Mouse (Mus musculus) bone marrow, adult 2 months (tissue): ENCODE results near the gene Igsf21. TPM values are rescaled to one million over a fixed set of nuclear protein-coding genes. Genes with fewer than 3 reads are reported as not detected.

Experiments used
- H3K27ac ChIP-seq: fragments of 200-500 bp; 2 replicates; pipeline ENCODE4 v1.5.1; 2012; ENCODE audit warnings: low read depth, mild to moderate bottlenecking, control low read depth, inconsistent platforms, low read length; ENCODE audit not compliant: control insufficient read depth, poor library complexity, insufficient read depth
- H3K4me1 ChIP-seq: fragments of 200-500 bp; 2 replicates; pipeline ENCODE4 v1.6.1; 2011; ENCODE audit warnings: low read length; ENCODE audit not compliant: control insufficient read depth, insufficient read depth
- H3K4me3 ChIP-seq: fragments of 200-500 bp; replicated peaks from 2 replicates; pipeline ENCODE3; 2011; ENCODE audit warnings: mild to moderate bottlenecking, low read depth, low read length, control low read depth; ENCODE audit not compliant: control insufficient read depth
- CTCF ChIP-seq: fragments of 200-500 bp; IDR thresholded peaks from 2 replicates; pipeline ENCODE4 v1.5.1; 2011; ENCODE audit warnings: low read length, control low read depth; ENCODE audit not compliant: control insufficient read depth, insufficient read depth
- POLR2A ChIP-seq: fragments of 200-500 bp; IDR thresholded peaks from 2 replicates; pipeline ENCODE4 v1.6.1; 2011; ENCODE audit warnings: low read depth, mild to moderate bottlenecking, control low read depth, low read length, borderline replicate concordance; ENCODE audit not compliant: control insufficient read depth
- WGBS: fragments of 180-500 bp; shearing (Covaris S2); methylation state at CpG from one replicate; pipeline ENCODE4 v1.1.7; 2018; 5-methylcytosine and 5-hydroxymethylcytosine counted together
- polyA plus RNA-seq: library from polyadenylated mRNA; stranded (reverse); fragments of >200 nt; gene quantifications from 2 replicates; pipeline ENCODE4 v1.2.4, GENCODE M21; 2011; ENCODE audit warnings: low replicate concordance; ENCODE audit not compliant: missing spikeins, insufficient read depth, insufficient read length

Igsf21 gene
- polyA plus RNA-seq, 1 experiment: not detected

- Histone ChIP-seq H3K4me3 (no peak overlapping the region), H3K4me1 (no peaks in the 10 kb centered on the region), H3K27ac (no peak overlapping the region)
- 46% methylated on average over 2 of the region's 2 CpGs for WGBS
- TF ChIP-seq CTCF (no peak), POLR2A (no peak)
Measured at GRCm38 (mm10) chr4:140094835-140095234, 151.7 kb downstream of the Igsf21 start.

DNA sequence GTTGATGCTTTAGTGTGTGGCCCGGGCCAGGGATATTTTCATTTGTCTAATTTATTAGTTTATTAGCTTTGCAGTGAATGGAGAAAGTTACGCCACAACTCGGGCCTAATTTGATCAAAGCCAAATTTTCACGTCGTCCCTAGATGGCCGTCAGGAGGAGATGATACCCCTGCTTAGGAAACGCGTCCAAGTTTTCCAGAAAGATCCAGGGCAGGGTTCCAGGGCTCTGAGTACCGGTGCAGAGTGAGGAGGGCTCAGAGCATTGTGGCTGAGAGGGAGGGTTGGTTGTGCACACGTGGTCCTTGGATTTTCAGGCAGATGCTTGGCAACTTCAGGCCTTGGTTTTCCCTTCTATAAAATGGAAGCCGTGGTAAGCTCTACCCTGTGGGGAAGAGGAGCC, 154.2 kb downstream of the Igsf21 start:
- no peak overlapping the region; the same call in 1 of the 2 replicates for H3K27ac ChIP-seq
- no peak for TF ChIP-seq CTCF
- no peak for TF ChIP-seq POLR2A
- H3K4me3 ChIP-seq: no peak overlapping the region
- no peaks in the 10 kb centered on the region for H3K4me1 ChIP-seq
- 77% methylated on average over 11 of the region's 11 CpGs for WGBS

GRCm38 (mm10) chr4:140091693-140092092, 154.9 kb downstream of the Igsf21 start:
- Histone ChIP-seq H3K4me3 (no peak overlapping the region), H3K27ac (no peak overlapping the region), H3K4me1 (no peaks in the 10 kb centered on the region)
- TF ChIP-seq POLR2A (no peak), CTCF (no peak)
- WGBS: 71% methylated on average over 3 of the region's 3 CpGs

GRCm38 (mm10) chr4:140089676-140090075, 156.9 kb downstream of the Igsf21 start:
- no peak overlapping the region for H3K27ac ChIP-seq
- no peak for TF ChIP-seq POLR2A
- TF ChIP-seq CTCF: no peak
- no peak overlapping the region for H3K4me3 ChIP-seq
- no peaks in the 10 kb centered on the region for H3K4me1 ChIP-seq
- 80% methylated on average over 4 of the region's 4 CpGs for WGBS

- no peak for TF ChIP-seq POLR2A
- no peak; the same call in 1 of the 2 replicates for TF ChIP-seq CTCF
- WGBS: 66% methylated on average over 12 of the region's 12 CpGs
- no peaks in the 10 kb centered on the region for H3K4me1 ChIP-seq
- H3K4me3 ChIP-seq: no peak overlapping the region
- no peak overlapping the region for H3K27ac ChIP-seq
Measured at GRCm38 (mm10) chr4:140088711-140089440, 157.7 kb downstream of the Igsf21 start.

GRCm38 (mm10) chr4:140086192-140086591, 160.4 kb downstream of the Igsf21 start:
- Histone ChIP-seq H3K4me3 (no peak overlapping the region), H3K4me1 (no peaks in the 10 kb centered on the region), H3K27ac (no peak overlapping the region)
- TF ChIP-seq CTCF (no peak), POLR2A (no peak)
- WGBS: 56% methylated on average over 7 of the region's 7 CpGs

GRCm38 (mm10) chr4:140084521-140085011, 162.0 kb downstream of the Igsf21 start:
- 70% methylated on average over 11 of the region's 11 CpGs for WGBS
- Histone ChIP-seq H3K27ac (no peak overlapping the region), H3K4me1 (no peaks in the 10 kb centered on the region), H3K4me3 (no peak overlapping the region)
- TF ChIP-seq POLR2A: no peak
- TF ChIP-seq CTCF: no peak

- Histone ChIP-seq H3K27ac (no peak overlapping the region), H3K4me1 (no peaks in the 10 kb centered on the region), H3K4me3 (no peak overlapping the region)
- TF ChIP-seq CTCF: no peak
- no peak for TF ChIP-seq POLR2A
- WGBS: 80% methylated on average over 5 of the region's 5 CpGs
Measured at GRCm38 (mm10) chr4:140084064-140084463, 162.5 kb downstream of the Igsf21 start.

DNA sequence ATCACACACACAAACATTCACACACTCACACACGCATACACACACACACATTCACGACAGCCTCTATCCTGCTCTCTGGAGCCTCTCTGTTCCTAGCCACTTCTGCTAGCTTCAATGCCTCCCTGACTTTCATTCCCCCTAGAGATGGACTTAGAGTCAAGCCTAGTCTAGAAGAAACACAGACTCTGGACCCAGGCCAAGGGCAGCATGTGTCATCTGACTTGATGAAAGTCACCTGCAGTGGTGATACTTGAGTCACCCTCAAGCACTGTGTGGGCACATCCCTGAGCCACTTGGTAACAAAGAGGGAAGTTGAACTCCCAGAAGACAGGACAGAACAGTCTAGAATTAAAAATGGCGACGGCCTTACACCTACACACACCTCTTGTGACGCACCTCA, 168.2 kb downstream of the Igsf21 start:
- Histone ChIP-seq H3K4me1 (no peaks in the 10 kb centered on the region), H3K27ac (no peak overlapping the region), H3K4me3 (no peak overlapping the region)
- WGBS: 80% methylated on average over 5 of the region's 5 CpGs
- TF ChIP-seq POLR2A (no peak), CTCF (no peak)
